Mouse (Mus musculus) liver, postnatal 0 days (tissue): ENCODE data around the gene Gm45837. TPM values are rescaled to one million over a fixed set of nuclear protein-coding genes. Genes with fewer than 3 reads are reported as not detected.
"Not testable (repeated sequence)": the region's sequence is repeated elsewhere in the genome, so short reads cannot be mapped to it uniquely, and the experiment has no call there.

ENCODE experiments used
- ATAC-seq: fragments of 200-750 bp; cut with Nextera tagmentation; 2 replicates; pipeline ENCODE4 v1.8.0; 2017; ENCODE audit warnings: mild to moderate bottlenecking, moderate library complexity
- DNase-seq: peaks from one replicate; pipeline ENCODE4 v3.0.0-alpha.2; 2016
- H3K27ac ChIP-seq: fragments of 300-500 bp; sonication (generic); 2 replicates; pipeline ENCODE4 v1.5.1; 2014; ENCODE audit warnings: antibody characterized with exemption, moderate library complexity, mild to moderate bottlenecking, low read depth
- H3K27me3 ChIP-seq: fragments of 300-500 bp; sonication (generic); 2 replicates; pipeline ENCODE4 v1.6.1; 2014; ENCODE audit warnings: low read length, control low read depth, mixed read lengths; ENCODE audit not compliant: insufficient read depth
- H3K36me3 ChIP-seq: fragments of 300-500 bp; sonication (generic); replicated peaks from 2 replicates; pipeline ENCODE4 v1.6.1; 2014; ENCODE audit warnings: mild to moderate bottlenecking, control low read depth, low read length, moderate library complexity, mixed read lengths; ENCODE audit not compliant: insufficient read depth
- H3K4me1 ChIP-seq: fragments of 300-500 bp; sonication (generic); 2 replicates; pipeline ENCODE4 v1.6.1; 2014; ENCODE audit warnings: antibody characterized with exemption, mild to moderate bottlenecking, control low read depth; ENCODE audit not compliant: insufficient read depth
- H3K4me2 ChIP-seq: fragments of 300-500 bp; sonication (generic); 2 replicates; pipeline ENCODE4 v1.6.1; 2014; ENCODE audit warnings: low read depth, mild to moderate bottlenecking, low read length, moderate library complexity, mixed read lengths
- H3K4me3 ChIP-seq: fragments of 300-500 bp; sonication (generic); 2 replicates; pipeline ENCODE4 v1.5.1; 2014; ENCODE audit warnings: low read depth, low read length
- H3K9ac ChIP-seq: fragments of 300-500 bp; sonication (generic); replicated peaks from 2 replicates; pipeline ENCODE4 v1.6.1; 2014; ENCODE audit warnings: mild to moderate bottlenecking, moderate library complexity
- H3K9me3 ChIP-seq: fragments of 300-500 bp; sonication (generic); 2 replicates; pipeline ENCODE4 v1.6.1; 2016; ENCODE audit warnings: mild to moderate bottlenecking, control low read depth, low read length, mixed read lengths
- CTCF ChIP-seq: sonication (generic); IDR thresholded peaks from 2 replicates; pipeline ENCODE4 v1.5.1; 2016; ENCODE audit warnings: antibody characterized with exemption, low read depth
- EP300 ChIP-seq: IDR thresholded peaks from 2 replicates; pipeline ENCODE4 v1.6.1; 2016; ENCODE audit warnings: antibody characterized with exemption, low read depth, mild to moderate bottlenecking
- WGBS: fragments of 180-500 bp; shearing (Covaris S2); extraction: QIAGEN DNeasy Blood & Tissue Kit; methylation state at CpG from one replicate; pipeline ENCODE4 v1.1.7; 2014; ENCODE audit not compliant: insufficient replicate concordance; 5-methylcytosine and 5-hydroxymethylcytosine counted together
- microRNA counts: library from miRNA; unstranded; fragments of <30 nt; microRNA quantifications from one replicate; lab custom pipeline; 2015
- microRNA-seq: library from miRNA; unstranded; fragments of <30 nt; microRNA quantifications from one replicate; pipeline ENCODE4, GENCODE M21; 2016
- polyA plus RNA-seq: library from polyadenylated mRNA; unstranded; fragments of >200 nt; fragmentation: Nextera tagmentation; extraction: Ambion mirVana; gene quantifications from 2 replicates; pipeline ENCODE4 v1.2.1, GENCODE M21; 2015

Gm45837 gene
- polyA plus RNA-seq, 1 experiment from 2014 or later: not detected

DNA sequence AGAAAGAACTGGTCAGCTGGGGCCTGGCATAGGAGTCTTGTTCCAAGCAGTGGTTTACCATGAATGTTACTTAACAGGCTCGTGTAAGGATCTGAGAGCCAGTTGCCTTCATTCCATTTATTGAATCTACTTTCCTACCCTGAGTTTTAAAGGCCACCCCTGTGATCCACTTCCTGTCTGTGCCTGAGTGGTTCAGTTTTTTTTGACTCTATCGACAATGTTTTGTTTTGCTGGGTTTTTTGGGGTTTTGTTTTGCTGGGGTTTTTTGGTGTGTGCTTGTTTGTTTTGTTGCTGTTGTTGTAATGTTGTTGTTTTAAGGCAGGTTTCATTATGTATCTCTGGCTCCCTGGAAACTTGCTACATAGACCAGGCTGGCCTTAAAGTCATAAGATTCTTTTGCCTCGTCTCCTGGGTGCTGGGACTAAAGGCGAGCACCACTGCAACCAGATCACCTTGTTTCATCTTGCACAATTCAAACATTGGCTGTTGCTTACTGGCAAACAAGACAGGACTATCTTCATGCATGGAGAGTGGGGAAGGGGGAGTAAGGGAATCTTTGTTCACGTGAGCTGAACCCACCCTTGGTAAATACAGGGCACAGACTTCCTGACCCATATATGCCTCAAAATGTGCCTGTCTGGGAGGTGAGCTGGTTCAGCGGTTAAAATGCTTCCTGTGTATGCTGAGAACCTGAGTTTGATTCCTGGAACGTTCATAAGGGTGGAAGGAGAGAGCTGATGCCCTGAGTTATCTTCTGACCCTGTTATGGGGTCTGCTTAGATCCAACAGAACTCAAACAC lies 140.2 kb downstream of the Gm45837 start:
- Histone ChIP-seq H3K4me2 (no peak overlapping the region), H3K4me3 (no peak overlapping the region), H3K27me3 (no peaks in the 10 kb centered on the region), H3K4me1 (no peaks in the 10 kb centered on the region; the same call in 1 of the 2 replicates), H3K27ac (no peak overlapping the region), H3K9ac (no peak overlapping the region), H3K36me3 (no peaks in the 10 kb centered on the region), H3K9me3 (no peaks in the 10 kb centered on the region)
- WGBS: 34% methylated on average over 7 of the region's 7 CpGs
- ATAC-seq (no peak), DNase-seq (no peak)
- TF ChIP-seq CTCF (no peak), EP300 (no peak)

DNA sequence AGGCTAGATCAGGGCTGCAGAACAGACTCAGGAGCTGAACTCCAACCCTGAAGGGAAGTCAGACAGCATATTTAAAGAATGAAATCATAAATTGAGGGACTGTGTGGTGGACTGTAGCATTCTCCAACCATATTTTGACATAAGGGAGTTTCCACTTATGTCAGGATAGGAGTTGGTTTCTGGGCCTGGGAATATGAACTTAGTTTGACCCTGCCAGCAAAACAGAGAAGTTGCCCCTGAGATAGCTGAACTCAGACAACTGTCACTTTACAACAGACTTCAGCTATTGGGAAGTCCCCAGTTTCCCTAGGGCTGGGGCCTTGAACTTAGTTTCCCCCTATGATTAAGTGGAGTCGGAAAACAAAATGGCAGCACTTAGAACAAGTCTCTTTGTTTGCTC lies 140.8 kb downstream of the Gm45837 start:
- TF ChIP-seq CTCF (no peak), EP300 (no peak)
- Histone ChIP-seq H3K9ac (no peak overlapping the region), H3K36me3 (no peaks in the 10 kb centered on the region), H3K9me3 (no peaks in the 10 kb centered on the region), H3K27ac (no peak overlapping the region), H3K4me3 (no peak overlapping the region), H3K27me3 (no peaks in the 10 kb centered on the region), H3K4me2 (no peak overlapping the region), H3K4me1 (no peaks in the 10 kb centered on the region; the same call in 1 of the 2 replicates)
- DNase-seq (no peak), ATAC-seq (peak; percentile 17; the same call in 1 of the 2 replicates)
- 64% methylated on average over 1 of the region's 1 CpGs for WGBS

DNA sequence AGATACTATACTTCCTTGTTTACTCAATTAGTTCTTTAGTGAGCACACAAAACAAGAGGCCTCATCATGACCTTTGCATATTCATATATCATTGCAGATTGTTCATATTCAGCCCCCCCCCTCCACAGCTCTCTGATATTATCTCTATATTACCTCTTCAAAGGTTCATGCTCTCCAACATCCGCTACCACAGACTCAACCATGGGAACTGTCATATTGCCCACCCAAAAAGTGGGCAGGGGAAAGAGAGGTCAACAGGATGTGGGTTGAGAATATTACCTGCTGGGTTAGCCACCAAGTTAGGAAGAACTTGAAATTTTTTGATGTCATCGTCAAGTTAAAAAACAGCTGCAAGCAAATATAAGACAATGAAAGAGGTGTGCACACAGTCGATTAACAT lies 144.8 kb downstream of the Gm45837 start:
- not testable (repeated sequence) for H3K4me1 ChIP-seq, DNase-seq, H3K4me2 ChIP-seq, H3K27ac ChIP-seq, H3K36me3 ChIP-seq, H3K4me3 ChIP-seq, H3K9ac ChIP-seq, H3K27me3 ChIP-seq, H3K9me3 ChIP-seq, ATAC-seq
- WGBS: 78% methylated on average over 3 of the region's 3 CpGs

DNA sequence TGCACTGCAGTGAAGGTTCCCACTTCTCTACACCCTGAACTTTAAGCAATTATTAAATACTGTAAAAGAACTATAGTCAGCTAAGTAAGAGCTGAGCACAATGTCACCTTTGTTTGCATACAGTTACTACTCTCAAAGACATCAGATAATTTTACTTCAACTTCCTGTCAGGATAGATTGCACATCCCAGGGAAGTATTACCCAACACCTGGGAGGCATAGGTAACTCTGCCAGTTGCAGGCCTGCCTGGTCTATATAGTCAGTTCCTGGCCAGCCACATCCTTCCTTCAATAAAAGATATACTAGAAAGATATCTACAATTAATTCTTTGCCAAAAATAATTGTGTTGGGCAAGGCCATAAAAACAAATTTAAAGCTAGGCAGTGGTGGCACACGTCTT lies 146.7 kb downstream of the Gm45837 start:
- H3K9ac ChIP-seq: no peak overlapping the region
- no peak overlapping the region for H3K4me2 ChIP-seq
- TF ChIP-seq CTCF: no peak
- TF ChIP-seq EP300: no peak
- no peak overlapping the region for H3K4me3 ChIP-seq
- no peaks in the 10 kb centered on the region for H3K27me3 ChIP-seq
- H3K9me3 ChIP-seq: no peaks in the 10 kb centered on the region
- no peak overlapping the region for H3K27ac ChIP-seq
- no peaks in the 10 kb centered on the region for H3K36me3 ChIP-seq
- H3K4me1 ChIP-seq: no peaks in the 10 kb centered on the region
- WGBS: 32% methylated on average over 1 of the region's 1 CpGs
- ATAC-seq (no peak), DNase-seq (no peak)

DNA sequence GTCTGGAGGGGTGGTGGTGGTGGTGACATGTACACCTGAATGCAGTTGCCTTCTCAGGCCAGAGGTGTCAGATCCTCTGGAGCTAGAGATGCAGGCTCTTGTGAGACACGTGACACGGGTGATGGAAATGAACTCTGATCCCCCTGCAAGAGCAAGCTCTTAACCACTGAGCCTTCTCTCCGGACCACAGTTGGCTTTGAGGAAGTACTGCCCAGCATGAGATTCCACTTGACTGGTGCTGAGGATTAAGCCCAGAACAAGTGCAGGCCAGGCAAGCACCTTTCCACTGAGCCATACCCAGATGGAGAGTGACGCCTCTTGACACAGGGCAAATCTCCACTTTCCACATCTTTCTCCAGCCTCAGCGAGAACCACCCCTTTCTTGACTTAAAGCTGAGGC lies 148.7 kb downstream of the Gm45837 start:
- 63% methylated on average over 5 of the region's 5 CpGs for WGBS
- not testable (repeated sequence) for H3K9ac ChIP-seq, H3K36me3 ChIP-seq, H3K27me3 ChIP-seq, H3K9me3 ChIP-seq, H3K4me2 ChIP-seq, H3K27ac ChIP-seq, DNase-seq, H3K4me1 ChIP-seq, H3K4me3 ChIP-seq, ATAC-seq

MicroRNA genes within 50 kb of the gene (microRNA counts, 519-probe panel; counts per million panel counts)
- microRNA mmu-miR-139-3p (lab: Ali Mortazavi, UCI) (not detected), microRNA mmu-miR-139-5p (lab: Ali Mortazavi, UCI) (3,751 counts per million, percentile 40 among the panel's probes with 10 or more counts)

Small RNA genes lying within 50 kb of the gene (microRNA-seq; reads per million reads assigned to microRNA genes)
- gene Mir139: 10,169 reads per million, percentile 93 among the genes with 10 or more reads in this experiment

Other genes starting within 250 kb of the Gm45837 start
- 4.9 and 5.3 TPM in 2 replicates for gene Atg16l2, start 108.6 kb upstream of the Gm45837 start, polyA plus RNA-seq
- 361 and 384 TPM in 2 replicates for gene Stard10, start 93.8 kb upstream of the Gm45837 start, polyA plus RNA-seq
- 16.0 and 18.1 TPM in 2 replicates for gene Arap1, start 62.8 kb upstream of the Gm45837 start, polyA plus RNA-seq
- gene Pde2a, start 10.8 kb downstream of the Gm45837 start, polyA plus RNA-seq: 14.8 and 15.8 TPM in 2 replicates
- gene Art2b, start 174.7 kb downstream of the Gm45837 start, polyA plus RNA-seq: 0.05 and 0.07 TPM in 2 replicates